Mouse (Mus musculus) adrenal gland, adult 18-20 months (tissue): ENCODE data around the gene 1700113H08Rik. TPM values are rescaled to one million over a fixed set of nuclear protein-coding genes. Genes with fewer than 3 reads are reported as not detected.

Experiments used
- DNase-seq, 2 experiments: peaks; one replicate each; pipeline ENCODE4 v3.0.0; 2021 to 2022; ENCODE audit warnings: low spot score in 2 of 2
- long read RNA-seq, 2 experiments: library from polyadenylated mRNA; stranded (forward); transcript quantifications; one replicate each; pipeline ENCODE4 v2.0.0; 2021
- total RNA-seq, 2 experiments: library from RNA; stranded (reverse); gene quantifications; 1 replicate in 1 of 2; 2 replicates in 1 of 2; pipeline ENCODE4 v1.2.3; 2021

Gene 1700113H08Rik
- total RNA-seq = not detected
- long read RNA-seq, experiment 1 = 0 reads
- long read RNA-seq, experiment 2, partial matches to known transcripts = 0 of 1 reads
- long read RNA-seq, experiment 2, other reads (novel, unspliced or antisense) = 1 of 1 reads

DNA sequence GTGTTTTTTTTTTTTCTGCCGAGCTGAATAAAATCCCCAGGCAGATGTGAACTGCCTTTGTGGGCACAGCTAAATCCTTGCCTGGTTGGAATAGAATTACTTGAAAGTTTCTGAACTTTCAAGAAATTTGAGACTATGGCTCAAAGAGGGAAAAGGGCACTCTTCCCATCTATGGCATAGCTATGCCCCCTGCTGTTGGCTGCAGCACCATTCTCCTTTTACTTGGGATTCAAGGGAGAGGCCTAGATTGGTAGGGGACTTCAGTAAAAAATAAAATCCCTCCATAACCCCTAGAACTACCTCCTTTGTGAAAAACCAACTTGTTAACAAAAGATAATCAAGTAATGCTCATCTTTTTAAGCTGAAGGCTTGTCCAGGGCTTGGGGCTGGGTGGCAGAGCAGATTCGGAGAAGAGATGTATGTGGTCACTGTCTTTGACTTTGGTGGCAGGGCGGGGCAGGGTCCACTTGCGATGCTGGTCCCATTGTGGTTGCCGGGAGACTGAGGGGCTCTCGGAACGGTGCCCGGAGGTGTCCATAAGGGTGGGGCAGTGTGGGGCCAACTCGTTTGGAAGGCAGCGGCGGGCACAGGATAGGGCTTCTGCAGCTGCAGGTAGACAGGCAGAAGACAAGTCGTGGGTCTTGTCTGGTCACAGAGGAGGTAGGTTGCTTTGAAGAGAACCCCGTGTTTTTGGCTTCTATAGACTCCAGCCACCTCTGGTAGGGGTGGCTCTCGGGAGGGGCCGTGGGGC, at the start of gene 1700113H08Rik:
1700113H08Rik (plus strand) TSS at position 546 of the 751 bp plus-strand sequence.
- peak in 1 of 2 experiments; percentile 5 for DNase-seq

DNA sequence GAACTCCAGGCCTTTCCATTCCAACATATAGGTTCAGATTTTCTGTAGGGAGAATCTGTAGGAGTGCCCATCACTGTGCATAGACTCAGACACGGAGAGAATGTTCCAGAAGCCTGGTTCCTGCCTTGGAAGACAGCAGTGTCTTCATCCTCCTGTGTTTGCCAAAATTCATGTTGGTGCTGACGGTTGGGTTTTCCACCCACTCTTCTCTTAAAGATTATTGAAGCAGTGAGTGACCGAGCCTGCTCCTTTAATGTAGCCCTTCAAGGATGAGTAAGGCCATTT, 49.7 kb upstream of the 1700113H08Rik start:
- DNase-seq = no peak

DNA sequence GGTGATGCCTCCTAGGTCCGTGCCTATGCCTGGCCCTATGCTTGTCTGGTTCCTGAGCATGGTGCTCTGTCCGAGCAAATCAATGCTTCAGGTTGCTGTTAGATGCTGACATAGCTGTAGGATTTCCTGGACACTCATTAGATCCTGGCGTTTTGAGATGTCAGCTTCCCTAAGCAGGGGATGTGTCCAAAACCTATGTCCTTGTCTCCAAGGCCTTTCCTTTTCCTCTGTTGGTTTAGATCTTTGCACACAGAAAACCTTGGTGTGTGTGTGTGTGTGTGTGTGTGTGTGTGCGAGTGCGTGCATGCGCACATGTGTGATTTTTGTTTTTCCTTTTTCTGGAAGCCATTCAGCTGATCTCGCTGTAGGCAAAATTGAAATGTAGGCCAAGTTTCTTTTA, 45.8 kb upstream of the 1700113H08Rik start:
- no peak for DNase-seq

DNA sequence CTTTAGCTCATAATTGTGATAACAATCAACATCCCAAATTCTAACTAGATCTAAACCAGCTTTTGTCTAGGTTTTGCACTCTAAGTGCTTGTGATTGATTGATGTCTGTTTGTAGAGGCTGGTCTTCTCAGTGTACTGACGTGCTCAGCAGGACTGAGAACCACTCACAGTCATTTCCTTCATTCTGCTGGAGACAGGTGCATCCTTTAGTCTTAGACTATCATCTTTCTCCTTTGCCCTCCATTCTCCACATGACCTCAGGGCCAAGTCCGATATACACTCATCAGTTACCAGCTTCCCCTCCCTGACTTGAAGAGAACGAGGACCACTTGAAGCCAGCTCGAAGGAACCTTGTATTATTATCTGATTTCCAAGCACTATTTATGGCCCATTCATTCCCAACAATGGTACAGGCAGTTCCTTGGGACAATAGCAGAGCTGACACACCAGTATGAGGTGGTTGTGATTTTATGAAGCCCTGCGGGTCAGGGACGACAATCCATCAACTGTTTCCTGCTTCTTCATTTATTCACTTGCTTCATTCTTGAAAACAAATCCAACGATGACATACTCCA, 43.4 kb upstream of the 1700113H08Rik start:
- DNase-seq = no peak

DNA sequence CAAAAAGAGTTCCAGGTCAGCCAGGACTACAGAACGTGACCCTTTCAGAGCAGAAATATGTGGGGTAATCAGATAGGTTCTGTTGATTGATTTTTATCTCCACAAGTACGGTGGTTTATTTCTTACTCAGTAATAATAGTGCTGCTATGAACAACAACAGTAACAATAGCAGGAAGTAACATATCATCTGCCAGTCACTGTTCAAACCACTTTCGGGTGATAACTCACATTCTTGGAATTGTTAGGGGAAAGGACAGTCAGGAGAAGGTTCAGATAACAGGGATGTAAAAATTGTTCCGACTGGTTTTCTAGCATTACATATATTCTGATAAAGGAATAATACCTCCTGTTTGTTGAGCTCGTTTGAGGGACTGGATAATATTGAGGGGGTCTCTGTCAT, 42.4 kb upstream of the 1700113H08Rik start:
- no peak for DNase-seq

DNA sequence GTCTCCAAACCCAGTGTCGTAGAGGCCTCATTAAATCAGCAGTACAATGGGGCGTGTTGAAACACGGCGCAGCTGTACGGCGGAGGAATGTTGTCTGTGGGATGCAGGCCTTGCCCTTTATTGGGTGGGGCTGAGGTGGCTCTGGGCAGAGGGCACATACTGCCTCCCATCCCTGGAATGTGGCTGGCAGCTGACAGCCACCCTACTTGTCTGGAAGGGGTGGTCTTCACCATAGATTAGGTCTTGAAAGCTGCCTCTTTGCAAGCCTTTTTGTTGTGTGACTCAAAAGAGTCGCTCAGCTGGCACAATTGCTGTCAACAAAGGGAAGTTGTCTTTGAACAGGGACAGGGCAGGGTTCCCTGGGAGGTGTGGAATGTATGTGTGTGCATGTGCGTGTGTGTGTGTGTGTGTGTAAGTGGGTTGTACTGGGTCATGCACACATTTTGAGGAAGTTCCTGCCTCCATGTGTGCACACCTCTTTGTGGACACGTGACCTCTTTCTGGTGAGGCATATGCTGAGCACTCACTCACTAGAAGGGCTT, 41.6 kb upstream of the 1700113H08Rik start:
- no peak for DNase-seq

DNA sequence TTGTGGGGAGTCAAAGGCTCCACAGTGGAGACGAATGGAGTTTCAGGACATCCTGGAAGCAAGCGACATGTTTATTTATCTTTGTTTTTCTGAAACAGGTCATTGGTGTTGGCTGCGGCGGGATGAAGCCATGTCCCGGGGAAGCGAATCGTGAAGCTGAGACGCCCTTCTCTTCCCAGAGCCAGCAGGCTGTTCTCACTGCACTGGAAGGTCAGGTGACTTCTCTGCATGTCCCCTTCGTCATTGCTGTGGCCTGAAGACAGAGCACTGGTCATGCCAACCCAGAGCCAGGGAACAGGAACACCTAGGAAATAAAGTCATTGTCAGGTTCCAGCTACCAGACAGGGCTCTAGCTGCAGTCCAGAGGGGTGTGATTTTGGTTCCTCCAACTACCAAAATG, 39.0 kb upstream of the 1700113H08Rik start:
- no peak for DNase-seq

DNA sequence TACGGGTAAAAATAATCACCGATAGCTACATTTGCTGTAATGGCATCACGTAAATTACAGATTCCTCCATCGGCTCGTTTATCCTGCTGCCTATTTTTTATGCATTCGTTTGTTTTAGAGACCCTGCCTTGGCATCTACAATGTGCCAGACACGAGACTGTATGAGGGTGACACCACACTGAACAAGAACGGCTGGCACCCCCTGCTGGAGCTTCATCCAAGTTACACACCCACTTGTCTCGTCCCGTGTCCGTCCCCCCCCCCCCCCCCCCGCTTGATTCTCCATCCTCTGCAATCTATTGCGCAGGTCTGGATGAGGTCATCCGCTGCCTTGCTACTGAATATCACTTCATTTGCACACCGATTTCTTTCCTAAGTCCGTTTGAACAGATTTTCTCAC, 37.1 kb upstream of the 1700113H08Rik start:
- peak; percentile 34 to 51 for DNase-seq

DNA sequence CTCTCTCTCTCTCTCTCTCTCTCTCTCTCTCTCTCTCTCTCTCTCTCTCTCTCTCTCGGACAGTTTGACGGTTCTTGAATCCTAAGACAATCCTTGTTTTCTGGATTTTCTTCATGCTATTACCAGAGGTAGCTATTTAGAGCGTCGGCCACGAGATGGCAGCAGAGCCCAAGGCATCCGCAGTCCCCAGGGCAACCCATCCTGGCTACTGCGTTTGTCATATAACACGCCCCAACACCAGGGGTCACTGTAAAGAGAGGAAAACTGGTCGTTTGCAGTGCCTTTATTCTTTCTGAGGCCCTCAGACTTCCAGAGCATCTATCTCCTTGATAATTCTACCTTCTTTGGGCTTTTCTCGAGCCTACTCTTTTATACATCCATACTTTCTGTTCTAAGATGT, 33.0 kb upstream of the 1700113H08Rik start:
- DNase-seq = peak; percentile 80 to 82

DNA sequence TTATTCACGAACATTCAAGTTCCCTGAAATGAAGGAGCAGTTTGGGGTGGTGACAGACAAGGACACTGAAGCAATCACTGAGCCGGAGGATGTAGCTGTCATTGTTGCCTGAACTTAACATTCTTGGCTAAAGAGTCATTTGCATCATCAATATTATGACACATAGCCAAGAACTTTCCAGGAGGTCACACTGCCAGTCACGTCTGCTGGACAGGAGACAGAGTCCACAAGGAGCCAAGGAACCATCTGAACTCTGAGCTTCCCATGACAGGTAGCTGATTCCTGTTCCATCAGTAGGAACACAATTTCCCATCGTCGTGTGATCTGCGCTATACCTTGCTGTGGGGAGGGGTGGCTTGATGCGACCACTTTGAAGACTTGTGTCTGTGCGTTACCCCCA, 25.1 kb upstream of the 1700113H08Rik start:
- peak in 1 of 2 experiments; percentile 13 for DNase-seq

DNA sequence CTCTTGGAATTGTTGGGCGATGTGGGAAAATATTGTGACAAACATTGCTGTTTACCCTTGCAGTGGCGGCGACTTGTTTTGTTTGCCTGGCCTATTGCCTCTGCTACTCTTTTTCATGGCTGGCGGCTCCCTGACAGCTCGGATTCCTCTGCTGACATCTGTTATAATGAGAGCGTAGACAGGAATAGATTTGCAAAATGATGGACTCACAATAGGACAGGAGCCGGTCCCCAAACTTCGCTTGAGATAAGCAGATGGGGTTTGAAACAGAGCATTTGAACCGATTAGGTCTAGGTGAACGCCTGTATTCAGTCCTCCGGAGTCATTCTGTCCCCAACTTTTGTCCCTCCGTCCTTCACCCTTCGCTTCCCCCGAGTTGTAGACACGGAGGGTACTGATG, 22.0 kb upstream of the 1700113H08Rik start:
- DNase-seq = no peak

DNA sequence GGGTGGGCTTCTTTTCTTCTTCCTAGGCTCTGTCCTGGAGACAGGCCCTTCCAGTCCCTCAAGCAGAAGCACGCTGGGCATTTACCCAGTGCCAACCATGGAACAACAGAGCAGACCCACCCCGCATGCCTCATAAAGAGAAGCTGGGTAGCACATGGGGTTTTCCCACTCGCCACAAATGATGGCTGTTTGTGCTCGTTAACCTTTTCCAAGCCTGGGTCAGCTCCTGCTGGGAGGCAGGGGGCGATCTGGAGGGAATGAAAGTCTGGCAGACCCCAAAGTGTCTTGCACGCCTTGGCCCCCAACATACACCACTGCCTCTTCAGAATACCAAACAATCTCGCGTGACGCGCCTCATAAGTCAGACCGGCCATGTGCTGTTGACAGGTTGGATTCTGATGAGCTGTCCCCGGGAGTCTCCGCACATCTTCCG, 21.6 kb upstream of the 1700113H08Rik start:
- DNase-seq = no peak

DNA sequence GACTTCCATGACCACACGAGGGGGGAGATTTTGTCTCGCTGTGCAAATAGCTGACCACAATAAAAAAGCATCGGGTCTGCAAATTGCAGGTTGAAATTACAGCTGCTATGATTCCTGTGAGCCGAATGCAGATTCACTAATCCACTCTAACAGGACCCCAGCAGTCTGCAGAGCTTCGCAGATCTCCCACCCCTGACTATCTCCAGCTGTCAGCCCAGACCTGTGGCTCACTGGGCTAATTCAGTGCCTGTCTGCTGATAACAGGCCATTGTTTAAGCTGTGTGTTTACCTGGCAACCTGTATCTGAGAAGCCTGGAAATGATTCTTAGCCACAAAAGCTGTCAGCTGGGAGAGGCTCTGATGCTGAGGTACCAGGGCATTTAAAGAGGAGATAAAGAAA, 20.8 kb upstream of the 1700113H08Rik start:
- DNase-seq = no peak

DNA sequence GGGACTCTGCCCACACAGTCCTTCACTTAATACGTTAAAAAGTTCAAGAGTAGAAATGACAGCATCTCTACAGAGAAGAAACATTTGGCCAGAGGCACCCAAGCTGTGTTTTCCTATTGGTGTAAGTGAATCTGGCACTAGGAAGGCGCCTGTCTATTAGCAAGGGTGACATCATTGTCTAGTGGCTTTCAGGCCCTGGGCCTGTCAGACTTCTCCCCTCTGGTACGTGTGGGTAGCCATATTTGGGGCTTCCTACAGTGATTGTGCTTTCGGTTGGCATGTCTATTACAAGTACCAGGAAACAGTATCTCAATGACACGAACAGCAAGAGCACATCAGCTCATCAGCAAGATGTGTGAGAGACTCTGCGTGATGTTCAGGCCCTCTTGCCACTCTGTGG, 18.5 kb upstream of the 1700113H08Rik start:
- no peak for DNase-seq

DNA sequence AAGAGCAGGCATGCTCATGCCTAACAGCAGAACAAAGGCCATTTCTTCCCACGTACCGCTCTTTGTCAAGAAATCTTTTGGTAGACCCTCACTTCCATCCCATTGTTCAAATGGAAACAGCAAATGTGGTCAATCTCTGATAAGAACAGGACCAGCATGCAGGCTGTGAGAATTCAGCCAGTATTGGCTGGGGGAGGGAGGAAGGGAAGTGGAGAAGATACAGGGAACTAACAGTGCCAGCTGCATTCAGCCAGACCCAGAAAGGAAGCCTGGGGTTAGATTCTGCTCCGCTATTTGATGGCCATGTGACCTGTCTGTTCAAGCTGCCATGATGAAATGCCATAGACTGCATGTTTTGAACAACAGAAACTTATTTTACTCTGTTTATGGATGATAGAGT, 18.0 kb upstream of the 1700113H08Rik start:
- DNase-seq = no peak

DNA sequence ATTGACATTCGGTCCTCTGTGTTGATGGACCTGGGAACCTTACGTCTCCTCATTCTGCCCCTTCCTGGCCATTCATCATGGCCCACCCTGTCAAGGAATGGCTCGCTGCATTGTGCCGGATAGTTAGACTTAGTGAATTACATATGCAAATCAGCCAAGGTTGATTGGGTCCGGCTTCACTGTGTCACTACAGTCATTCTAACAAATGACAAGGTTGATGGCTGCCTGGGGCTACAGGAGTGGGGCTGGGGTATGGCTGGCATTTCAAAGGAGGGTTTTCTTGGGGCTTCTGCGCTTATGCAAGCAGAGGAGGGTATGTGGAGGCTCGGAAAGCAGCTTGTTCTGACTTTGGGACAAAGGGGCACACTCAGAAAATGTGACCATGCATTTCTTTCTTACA, 16.6 kb upstream of the 1700113H08Rik start:
- DNase-seq = no peak

DNA sequence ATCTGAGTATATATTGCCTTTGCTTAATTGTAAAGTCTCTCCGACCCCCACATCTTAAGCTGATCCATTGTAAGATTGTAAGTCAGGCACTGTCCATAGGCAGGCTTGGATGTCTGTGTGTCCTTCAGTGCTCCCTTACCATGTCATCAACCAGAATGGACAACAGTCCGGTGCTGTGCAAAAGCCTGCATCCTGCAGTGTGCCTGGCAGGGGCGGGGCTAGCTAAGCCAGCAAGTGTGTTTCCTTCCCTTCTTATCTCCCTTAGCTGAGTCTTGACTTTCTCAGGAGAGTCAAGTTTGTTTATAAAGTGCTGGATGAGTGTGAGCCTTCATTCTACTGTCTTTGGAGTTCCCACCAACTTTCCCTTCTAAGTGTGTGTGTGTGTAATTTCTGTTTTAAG, 12.6 kb upstream of the 1700113H08Rik start:
- no peak for DNase-seq

DNA sequence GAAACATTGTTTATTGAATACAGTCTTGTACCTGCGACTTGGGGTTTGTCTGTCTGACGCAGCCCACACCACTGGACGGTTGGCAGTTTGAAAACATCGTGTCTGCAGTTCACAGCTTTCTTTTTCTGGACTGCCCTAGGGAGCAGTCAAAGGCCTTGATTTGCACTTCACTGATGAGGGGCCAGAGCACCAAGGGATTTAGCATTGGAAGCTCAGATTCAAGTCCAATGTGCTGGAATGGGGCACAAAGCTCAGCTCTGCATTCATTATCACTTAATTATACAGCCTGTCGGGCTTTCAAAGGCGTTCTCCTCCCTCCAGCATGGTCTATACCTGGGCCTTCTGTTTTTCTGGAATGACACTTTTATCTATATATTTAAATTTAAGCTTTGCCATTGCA, 11.4 kb upstream of the 1700113H08Rik start:
- no peak for DNase-seq

DNA sequence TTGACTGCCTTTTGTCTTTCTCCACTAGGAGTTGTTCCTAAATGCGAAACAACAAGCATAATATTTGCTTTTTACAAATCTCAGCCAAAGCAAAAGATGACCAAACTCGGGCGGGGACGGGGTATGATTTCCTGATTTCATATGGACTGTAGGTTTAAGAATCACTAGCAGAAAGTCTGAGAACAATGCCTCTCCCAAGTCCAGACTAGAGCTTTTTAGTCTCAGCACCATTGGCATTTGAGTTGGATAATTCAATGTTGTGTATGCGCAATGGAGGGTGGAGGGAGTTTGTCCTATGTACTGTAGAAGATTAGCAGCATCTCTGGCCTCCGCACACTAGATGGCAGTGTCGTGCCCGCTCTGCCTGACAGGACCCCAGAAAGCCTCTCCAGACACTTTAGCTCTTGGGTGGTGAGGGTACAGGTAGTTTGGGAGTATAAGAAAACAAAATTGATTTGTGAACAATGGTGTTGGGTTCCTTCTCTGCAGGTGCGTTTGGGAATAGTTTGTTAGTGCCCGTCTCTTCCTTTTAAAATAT, 10.8 kb upstream of the 1700113H08Rik start:
- DNase-seq = no peak

DNA sequence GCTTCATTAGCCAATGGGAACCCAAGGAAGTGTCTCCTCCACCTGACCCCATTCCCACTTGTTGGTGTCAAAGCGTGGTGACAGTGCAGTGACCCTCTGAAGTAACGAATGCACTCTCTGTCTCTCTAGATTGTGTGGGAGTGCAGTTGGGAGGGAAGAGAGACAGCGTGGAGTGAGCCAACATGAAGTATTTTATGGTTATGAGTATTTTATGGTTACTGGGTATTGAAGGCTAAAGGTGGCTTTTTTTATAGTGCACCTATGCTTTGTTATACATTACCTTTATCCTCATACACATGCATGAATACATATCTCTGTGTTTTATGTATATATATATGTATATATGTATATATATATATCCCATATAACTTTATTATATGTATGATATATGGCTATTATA, 8.7 kb upstream of the 1700113H08Rik start:
- DNase-seq = no peak

DNA sequence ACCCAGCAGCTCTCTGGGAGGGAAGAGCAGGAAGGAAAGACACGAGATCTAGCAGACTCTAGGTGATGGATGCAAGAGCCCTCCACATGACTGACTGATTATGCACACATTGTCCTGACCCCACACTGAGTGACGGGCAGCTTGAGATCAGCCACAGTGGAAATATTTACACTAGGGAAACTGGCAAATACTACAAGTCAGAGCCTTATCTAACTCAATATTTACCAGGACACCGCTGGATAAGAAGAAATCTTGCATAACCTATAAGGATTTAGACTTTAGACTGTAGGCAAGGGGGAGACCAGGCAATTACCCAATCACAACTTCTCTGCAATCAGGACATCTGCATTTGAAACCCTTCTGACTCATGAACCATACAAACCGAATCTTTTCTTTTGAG, 6.1 kb upstream of the 1700113H08Rik start:
- no peak for DNase-seq

DNA sequence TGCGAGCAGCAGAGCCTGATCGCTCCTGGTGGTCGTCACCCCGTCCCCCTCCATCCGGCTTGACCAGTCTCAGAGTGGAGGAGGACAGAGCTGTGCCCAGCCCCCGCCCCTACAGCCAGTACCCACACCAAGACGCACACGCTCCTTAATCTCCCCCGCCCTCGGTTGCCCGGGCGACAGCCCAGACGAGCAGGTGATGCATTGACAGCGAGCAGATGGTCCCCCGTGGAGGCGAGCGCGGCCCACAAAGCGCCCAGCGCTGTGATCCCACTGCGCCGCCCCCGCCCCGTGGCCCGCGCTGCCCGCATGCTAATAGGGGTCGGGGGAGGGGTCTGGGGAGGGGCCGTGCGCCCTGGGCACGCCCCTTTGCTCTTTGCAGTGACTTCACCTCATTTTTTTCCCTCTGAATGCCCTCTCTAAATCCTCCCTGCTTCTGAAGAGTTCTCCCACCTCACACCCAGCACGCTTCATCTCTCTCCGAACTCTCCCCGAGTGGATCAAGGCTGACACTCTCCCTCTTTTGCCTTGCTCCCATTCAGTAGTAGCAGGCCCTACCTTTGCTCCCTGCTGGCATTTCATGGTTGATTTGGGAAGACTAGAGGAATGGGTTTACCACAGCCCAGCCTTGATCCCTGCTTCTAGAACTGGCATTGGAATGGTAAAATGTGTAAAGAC, 543 bp downstream of the 1700113H08Rik start:
- peak; percentile 9 to 22 for DNase-seq
